Mouse (Mus musculus) kidney, postnatal 4 days (tissue): ENCODE measurements at regions not wholly inside any gene's neighbourhood (a gene's known extent, or its start where the extent isn't known, plus 50 kb on each side); places are given as distances from the start of the nearest gene placed in this dataset.
A peak's percentile ranks its signal among the peaks of the same experiment; 100 is the strongest.
"Not testable (repeated sequence)": the region's sequence is repeated elsewhere in the genome, so short reads cannot be mapped to it uniquely, and the experiment has no call there.

Experiments
- DNase-seq, 2 experiments: peaks; one replicate each; pipeline ENCODE4 v3.0.0; 2021; ENCODE audit warnings: mixed read lengths in 2 of 2

DNA sequence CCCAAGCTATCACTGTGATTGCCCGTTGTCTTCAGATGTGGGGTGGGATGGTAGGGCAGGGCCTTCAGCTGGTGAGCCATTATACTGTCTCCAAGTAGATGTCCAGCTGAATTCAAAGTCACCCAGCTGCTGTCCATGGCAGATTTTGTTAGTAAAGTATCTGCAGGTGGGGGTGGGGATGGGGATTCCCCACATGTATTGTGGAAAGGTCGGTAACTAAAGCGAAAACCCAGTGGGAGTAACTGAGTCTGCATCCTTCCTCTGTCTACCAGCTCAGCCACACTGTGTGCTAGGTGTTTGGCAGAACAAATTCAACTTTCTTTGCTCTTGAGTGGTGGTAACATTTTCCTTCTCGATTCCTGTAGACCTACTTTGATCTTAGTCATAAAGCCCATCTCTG, 163.2 kb upstream of the 1700056E22Rik start:
- DNase-seq = no peak

DNA sequence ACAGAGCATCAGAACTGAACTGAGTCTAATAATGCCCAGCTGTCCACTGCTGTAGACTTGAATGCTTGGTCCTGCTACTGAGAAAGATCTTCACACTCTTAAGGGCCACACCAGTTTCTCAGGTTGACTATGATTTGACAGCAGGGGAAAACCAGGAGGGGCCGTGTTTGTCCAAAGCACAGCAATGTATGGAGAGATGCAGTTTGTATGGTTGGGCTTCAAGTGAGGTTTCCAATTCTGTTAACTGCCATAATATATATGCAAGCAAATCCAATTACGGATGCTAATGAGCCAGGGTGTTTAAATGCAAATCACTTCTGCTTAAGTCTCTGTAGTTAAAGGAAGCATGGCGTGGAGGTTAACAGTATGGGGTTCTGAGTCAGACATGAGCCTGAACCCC, 157.2 kb upstream of the 1700056E22Rik start:
- DNase-seq = no peak

- DNase-seq = no peak
Observed at GRCm38 (mm10) chr1:184187582-184187981, 153.5 kb upstream of the 1700056E22Rik start.

DNA sequence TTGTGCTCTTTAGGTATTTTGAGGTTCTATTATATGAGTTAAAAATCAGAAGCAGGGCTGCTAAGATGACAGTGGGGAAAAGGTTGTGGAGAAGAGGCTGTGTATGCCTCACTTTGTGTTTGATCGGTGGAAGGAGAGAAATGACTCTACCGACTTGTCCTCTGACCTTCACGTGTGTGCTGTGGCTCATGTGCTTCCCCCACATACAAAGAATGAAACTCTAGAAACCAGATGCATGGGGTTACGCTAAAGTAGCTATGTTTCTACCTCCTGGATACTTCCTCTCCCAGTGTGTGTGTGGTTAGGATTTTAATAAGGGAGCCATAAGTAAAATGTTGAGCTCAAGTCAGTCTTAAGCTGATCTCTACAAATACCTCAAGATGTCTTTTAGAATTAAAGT, 148.1 kb upstream of the 1700056E22Rik start:
- DNase-seq = no peak

- not testable (repeated sequence) for DNase-seq
Observed at GRCm38 (mm10) chr1:184174416-184174815, 140.3 kb upstream of the 1700056E22Rik start.

DNA sequence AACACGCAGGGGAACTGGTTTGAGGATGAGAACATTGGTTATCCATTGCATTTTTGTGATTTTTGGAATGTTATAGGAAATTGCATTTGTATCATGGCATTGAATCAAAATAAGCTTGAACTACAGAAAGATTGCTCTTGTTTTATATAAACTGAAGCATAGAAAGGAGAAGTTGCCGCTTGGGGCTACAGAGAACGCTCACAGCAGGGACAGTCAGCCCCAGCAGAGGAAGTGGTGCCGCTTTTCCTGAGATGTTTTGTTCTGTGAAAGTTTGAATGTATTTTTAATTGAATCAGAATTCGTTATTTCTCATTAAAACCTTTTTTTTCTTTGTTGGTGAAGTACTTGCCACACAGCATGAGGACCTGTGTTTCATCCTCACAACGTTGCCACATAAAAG, 139.6 kb upstream of the 1700056E22Rik start:
- DNase-seq = no peak

- DNase-seq = no peak
Observed at GRCm38 (mm10) chr1:184172986-184173385, 138.9 kb upstream of the 1700056E22Rik start.

- DNase-seq = no peak
Observed at GRCm38 (mm10) chr1:184171601-184172000, 137.5 kb upstream of the 1700056E22Rik start.

DNA sequence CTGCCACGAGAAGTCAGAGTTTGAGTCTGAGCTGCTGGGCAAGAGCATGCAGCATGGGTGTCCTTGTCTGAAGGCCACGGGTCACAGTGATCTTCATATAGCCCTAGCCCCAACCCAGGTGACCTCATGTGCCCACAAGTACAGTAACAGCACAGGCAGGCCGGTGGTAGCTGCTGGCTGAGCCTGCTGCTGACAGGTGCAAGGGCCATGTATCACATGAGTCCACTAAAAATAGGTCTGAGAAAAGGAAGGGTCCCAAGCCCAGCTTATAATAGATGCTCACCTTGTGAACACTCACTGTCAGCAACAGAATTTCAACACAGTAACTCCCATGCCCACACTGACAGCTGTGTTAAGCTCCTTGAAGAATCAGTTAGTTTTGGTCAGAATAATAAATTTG, 136.8 kb upstream of the 1700056E22Rik start:
- DNase-seq = no peak

- no peak for DNase-seq
Observed at GRCm38 (mm10) chr1:184169967-184170366, 135.9 kb upstream of the 1700056E22Rik start.

GRCm38 (mm10) chr1:184169034-184169783, 135.1 kb upstream of the 1700056E22Rik start:
- no peak for DNase-seq

GRCm38 (mm10) chr1:184166951-184167350, 132.8 kb upstream of the 1700056E22Rik start:
- DNase-seq = no peak

- not testable (repeated sequence) for DNase-seq
Observed at GRCm38 (mm10) chr1:184162526-184162925, 128.4 kb upstream of the 1700056E22Rik start.

DNA sequence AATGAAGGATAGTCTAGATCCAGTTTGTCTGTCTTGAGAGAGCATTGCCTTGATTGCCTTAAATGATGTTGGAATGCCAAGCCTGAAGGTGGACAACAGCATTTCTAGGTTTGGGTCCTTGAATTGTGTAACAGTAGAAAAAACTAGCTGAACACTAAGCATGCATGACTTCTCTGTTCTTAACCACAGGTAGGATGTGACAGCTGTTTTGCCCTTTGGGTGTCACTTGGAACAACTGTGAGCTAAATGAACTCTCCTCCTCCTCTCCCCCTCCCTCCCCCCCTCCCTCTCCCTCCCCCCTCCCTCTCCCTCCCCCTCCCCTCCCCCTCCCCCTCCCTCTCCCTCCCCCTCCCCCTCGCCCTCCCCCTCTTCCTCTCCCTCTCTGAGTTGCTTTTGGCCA, 113.6 kb upstream of the 1700056E22Rik start:
- DNase-seq = no peak

GRCm38 (mm10) chr1:184142974-184143373, 108.9 kb upstream of the 1700056E22Rik start:
- DNase-seq = peak in 1 of 2 experiments; percentile 6

- DNase-seq = no peak
Observed at GRCm38 (mm10) chr1:184140486-184140885, 106.4 kb upstream of the 1700056E22Rik start.

DNA sequence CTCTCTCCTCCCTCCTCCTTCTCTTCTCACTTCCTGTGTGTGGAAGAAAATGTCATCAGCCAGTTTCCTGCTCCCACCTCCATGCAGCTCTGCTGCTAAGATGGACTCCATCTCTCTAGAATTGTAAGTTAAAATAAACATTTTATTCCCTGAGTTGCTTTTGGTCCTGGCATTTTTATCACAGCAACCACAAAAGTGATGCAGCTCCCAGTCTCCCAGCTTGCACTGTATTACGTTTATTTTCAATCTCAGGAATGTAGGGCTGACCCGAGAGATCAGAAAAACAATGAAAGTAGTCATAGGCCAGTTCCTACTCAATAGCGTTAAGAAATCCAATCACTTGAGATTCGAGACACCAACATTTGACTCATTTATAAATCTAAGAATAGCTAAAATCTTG, 106.0 kb upstream of the 1700056E22Rik start:
- no peak for DNase-seq

DNA sequence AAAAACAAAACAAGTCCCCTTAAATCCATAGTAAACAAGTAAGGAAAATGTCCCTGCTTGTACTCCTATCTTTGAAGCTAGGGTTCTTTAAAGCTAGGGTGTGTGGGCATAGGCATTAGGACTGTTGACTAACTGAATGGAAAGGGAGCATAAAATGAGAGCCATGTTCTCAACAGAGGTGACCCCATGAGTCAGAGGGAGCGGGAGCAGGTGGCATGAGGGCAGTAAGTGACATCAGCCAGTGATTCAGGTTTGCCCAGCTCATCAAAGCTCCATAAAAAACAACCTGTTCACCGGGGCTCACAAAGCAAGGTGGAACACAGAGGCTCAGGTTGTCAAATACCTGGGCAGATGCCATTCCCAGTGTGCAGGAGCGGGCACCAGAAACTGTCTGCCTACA, 104.6 kb upstream of the 1700056E22Rik start:
- no peak for DNase-seq

GRCm38 (mm10) chr1:184130897-184131296, 96.8 kb upstream of the 1700056E22Rik start:
- DNase-seq = no peak

DNA sequence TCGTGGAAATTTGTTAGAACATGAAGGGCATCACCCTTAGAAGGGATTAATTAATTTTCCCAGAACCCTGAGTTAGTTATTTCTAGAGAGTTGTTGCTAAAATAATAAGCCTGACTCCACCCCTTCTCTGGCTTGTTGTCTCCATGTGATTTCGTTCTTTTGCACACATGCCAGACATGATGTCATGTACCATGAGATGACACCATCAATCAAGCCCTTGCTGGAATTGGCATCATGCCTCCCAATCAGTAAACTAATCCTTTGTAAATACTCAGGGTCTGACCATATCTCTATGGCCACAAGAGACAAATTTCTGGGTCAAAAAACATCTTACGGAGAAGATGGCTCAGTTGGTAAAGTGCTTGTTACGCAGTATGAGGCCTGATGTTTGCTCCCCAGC, 93.2 kb upstream of the 1700056E22Rik start:
- no peak for DNase-seq

DNA sequence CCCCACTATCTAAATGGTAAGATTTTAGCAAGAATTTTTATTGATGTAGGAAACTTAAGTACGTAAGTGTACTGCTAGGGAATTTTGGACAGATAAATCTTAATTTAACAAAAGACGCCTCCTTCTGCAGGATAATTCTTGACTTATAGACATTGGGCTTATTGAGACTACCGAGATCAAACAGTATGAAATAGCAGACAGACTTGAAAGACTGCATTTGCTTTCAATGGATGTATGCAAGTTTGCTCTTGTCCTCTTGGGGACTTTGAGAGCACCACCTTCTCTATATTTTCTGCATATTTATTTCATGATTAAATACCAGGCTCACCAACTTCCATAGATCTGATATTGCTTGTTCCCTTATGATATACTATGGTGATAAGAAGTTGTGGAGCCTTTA, 92.8 kb upstream of the 1700056E22Rik start:
- DNase-seq = no peak
